Mouse (Mus musculus) cerebellum, adult 11 months (tissue): ENCODE data around the gene Prss41.
"Not testable (repeated sequence)": the region's sequence is repeated elsewhere in the genome, so short reads cannot be mapped to it uniquely, and the experiment has no call there.

Experiments
- DNase-seq: peaks from one replicate; pipeline ENCODE4 v3.0.0; 2022

The Prss41 gene

GRCm38 (mm10) chr17:23843812-23844273 is at the start of gene Prss41, which contains the start of gene Prss32:
TSS of gene Prss41 (minus strand) at chr17:23844172.
TSS of gene Prss32 (plus strand) at chr17:23843855.
- peak; percentile 62 for DNase-seq

GRCm38 (mm10) chr17:23880576-23880975 is 36.6 kb upstream of the Prss41 start, which contains the start of the genes Dcpp1 and Dcpp2:
TSS of gene Dcpp1 (plus strand) at chr17:23880876.
TSS of gene Dcpp2 (plus strand) at chr17:23880880.
- DNase-seq: not testable (repeated sequence)

- no peak for DNase-seq
Measured at GRCm38 (mm10) chr17:23877166-23877565, 33.2 kb upstream of the Prss41 start.

GRCm38 (mm10) chr17:23876741-23877140 is 32.8 kb upstream of the Prss41 start:
- no peak for DNase-seq

GRCm38 (mm10) chr17:23873884-23874856 is 30.2 kb upstream of the Prss41 start:
- peak; percentile 27 for DNase-seq

GRCm38 (mm10) chr17:23868513-23868912 is 24.5 kb upstream of the Prss41 start:
- DNase-seq: no peak

GRCm38 (mm10) chr17:23867756-23868155 is 23.8 kb upstream of the Prss41 start, which contains the start of gene Prss21:
TSS of gene Prss21 (plus strand) at chr17:23868056.
- DNase-seq: no peak

- no peak for DNase-seq
Measured at GRCm38 (mm10) chr17:23862926-23863325, 19.0 kb upstream of the Prss41 start.

- no peak for DNase-seq
Measured at GRCm38 (mm10) chr17:23857913-23858312, 13.9 kb upstream of the Prss41 start.

GRCm38 (mm10) chr17:23857193-23857592 is 13.2 kb upstream of the Prss41 start:
- DNase-seq: no peak

- DNase-seq: no peak
Measured at GRCm38 (mm10) chr17:23854229-23854765, 10.3 kb upstream of the Prss41 start.

- DNase-seq: no peak
Measured at GRCm38 (mm10) chr17:23853292-23853691, 9.3 kb upstream of the Prss41 start.

GRCm38 (mm10) chr17:23850853-23851749 is 7.1 kb upstream of the Prss41 start:
- DNase-seq: peak; percentile 40

GRCm38 (mm10) chr17:23850028-23850427 is 6.1 kb upstream of the Prss41 start:
- no peak for DNase-seq

- DNase-seq: no peak
Measured at GRCm38 (mm10) chr17:23843141-23843811, 696 bp downstream of the Prss41 start.

GRCm38 (mm10) chr17:23841145-23841544 is 2.8 kb downstream of the Prss41 start:
- peak; percentile 44 for DNase-seq

GRCm38 (mm10) chr17:23836006-23836575 is 7.9 kb downstream of the Prss41 start, which contains the start of gene Prss33:
TSS of gene Prss33 (minus strand) at chr17:23836056.
- no peak for DNase-seq

GRCm38 (mm10) chr17:23831201-23831600 is 12.8 kb downstream of the Prss41 start:
- DNase-seq: no peak

GRCm38 (mm10) chr17:23829064-23829619 is 14.8 kb downstream of the Prss41 start, which contains the start of gene Elob:
TSS of gene Elob (minus strand) at chr17:23829136.
- DNase-seq: peak; percentile 78

GRCm38 (mm10) chr17:23828271-23829001 is 15.5 kb downstream of the Prss41 start:
- DNase-seq: peak; percentile 62
